Mouse (Mus musculus) bone marrow macrophage, adult 2 months (primary cell): ENCODE measurements around the gene Ppp1r21.

Experiments
- CTCF ChIP-seq: IDR thresholded peaks from 2 replicates; pipeline ENCODE4 v1.5.1; 2012; ENCODE audit warnings: low read depth, mild to moderate bottlenecking, low read length, moderate library complexity
- POLR2A ChIP-seq: IDR thresholded peaks from 2 replicates; pipeline ENCODE4 v1.6.1; 2012; ENCODE audit warnings: mild to moderate bottlenecking, low read depth, low read length, borderline replicate concordance

DNA sequence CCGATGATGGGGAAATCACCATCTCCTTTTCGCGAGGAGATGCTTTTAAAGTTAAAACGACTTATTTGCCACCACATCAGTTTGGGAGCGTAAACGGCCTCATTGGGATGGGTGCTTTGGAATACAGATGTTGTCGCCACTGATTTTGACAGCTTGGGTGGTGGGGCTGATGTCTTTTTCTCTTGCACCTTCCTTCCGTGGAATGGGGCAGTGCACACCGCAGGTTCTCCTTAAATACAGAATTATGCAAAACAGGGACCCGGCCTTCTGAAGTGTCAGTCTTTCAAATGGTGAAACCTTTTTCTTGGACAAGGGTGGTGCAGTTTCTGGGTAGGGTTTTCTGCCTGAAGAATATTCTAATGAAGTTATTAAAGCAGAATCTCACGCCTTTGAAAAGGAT is 749 bp downstream of the Ppp1r21 start:
- TF ChIP-seq POLR2A (no peak), CTCF (no peak)
